Mouse (Mus musculus) ES-E14 (cell line): ENCODE data around the gene Robo3.

Source experiments
- MAFK ChIP-seq: IDR thresholded peaks from 2 replicates; pipeline ENCODE4 v1.6.1; 2014; ENCODE audit warnings: mild to moderate bottlenecking, low read depth, low read length, inconsistent platforms; ENCODE audit not compliant: insufficient read depth
- ZC3H11A ChIP-seq: IDR thresholded peaks from 2 replicates; pipeline ENCODE4 v1.6.1; 2012; ENCODE audit warnings: low read depth, mild to moderate bottlenecking, inconsistent platforms, low read length, borderline replicate concordance
- ZNF384 ChIP-seq: IDR thresholded peaks from 2 replicates; pipeline ENCODE4 v1.6.1; 2012; ENCODE audit warnings: low read depth, low read length, inconsistent platforms

DNA sequence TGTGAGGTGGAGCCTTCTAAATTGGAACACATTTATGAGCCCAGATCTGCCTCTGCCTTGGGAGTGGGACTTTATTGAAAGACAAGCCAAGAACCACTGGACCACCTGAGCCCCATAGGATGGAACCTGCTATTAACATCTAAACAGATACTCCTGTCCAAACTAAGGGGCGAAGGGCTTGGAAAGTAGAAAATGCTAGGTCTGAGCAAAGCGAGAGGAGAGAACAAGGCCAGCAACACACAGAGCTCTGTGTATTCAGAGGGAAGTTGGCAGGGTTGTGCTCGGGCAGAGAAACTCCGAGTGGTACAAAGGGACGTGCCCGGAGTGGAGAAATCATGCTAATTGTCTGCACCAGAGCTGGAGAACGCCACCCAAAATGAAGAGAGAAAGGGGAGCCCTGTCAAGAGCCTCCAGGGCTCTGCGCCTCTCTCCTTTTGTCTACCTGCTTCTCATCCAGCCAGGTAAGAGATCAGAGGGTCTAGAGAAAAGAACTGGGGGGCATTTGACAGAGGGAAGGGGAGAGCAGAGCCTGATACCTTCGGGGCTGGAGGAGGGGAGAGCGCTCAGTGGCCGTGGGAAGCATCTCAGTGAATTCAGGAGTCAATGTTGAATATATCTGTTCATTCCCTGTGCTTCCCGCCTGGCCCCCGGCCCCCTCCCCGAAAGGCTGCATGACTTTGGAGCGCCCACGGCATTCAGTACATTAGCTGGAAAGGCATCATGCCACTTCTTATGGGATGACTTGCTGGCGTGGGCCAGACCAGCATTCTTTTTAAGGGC, 65.6 kb downstream of the Robo3 start, which contains the start of gene Hepacam:
- TF ChIP-seq ZC3H11A (no peak), MAFK (no peak), ZNF384 (no peak)
